Mouse (Mus musculus) heart, embryonic 14.5 days (tissue): ENCODE measurements around the gene Usp3. TPM values are rescaled to one million over a fixed set of nuclear protein-coding genes. Genes with fewer than 3 reads are reported as not detected.

ENCODE experiments used
- ATAC-seq: fragments of 200-750 bp; cut with Nextera tagmentation; 2 replicates; pipeline ENCODE4 v1.8.0; 2017; ENCODE audit warnings: low read depth, moderate TSS enrichment; ENCODE audit not compliant: insufficient number of reproducible peaks, insufficient read depth, low FRiP score
- H3K27ac ChIP-seq, 2 experiments: fragments of 200-500 bp in 1 of 2; fragments of 300-500 bp in 1 of 2; sonication (generic) in 1 of 2; replicated peaks in 1 of 2; 2 replicates each; pipeline ENCODE4 v1.5.1; 2012 to 2014; ENCODE audit warnings: low read depth in 2 of 2, low read length in 2 of 2, control low read depth in 1 of 2, mild to moderate bottlenecking in 1 of 2, mixed read lengths in 1 of 2; ENCODE audit not compliant: control insufficient read depth in 1 of 2, insufficient read depth in 1 of 2
- H3K27me3 ChIP-seq: fragments of 300-500 bp; sonication (generic); 2 replicates; pipeline ENCODE4 v1.6.1; 2014; ENCODE audit warnings: mild to moderate bottlenecking, low read length, control low read depth; ENCODE audit not compliant: control insufficient read depth, insufficient read depth
- H3K36me3 ChIP-seq: fragments of 300-500 bp; sonication (generic); 2 replicates; pipeline ENCODE4 v1.6.1; 2014; ENCODE audit warnings: mild to moderate bottlenecking, control low read depth, low read length, mixed read lengths; ENCODE audit not compliant: control insufficient read depth, insufficient read depth
- H3K4me1 ChIP-seq, 2 experiments: fragments of 200-500 bp in 1 of 2; fragments of 300-500 bp in 1 of 2; sonication (generic) in 1 of 2; 2 replicates each; pipeline ENCODE4 v1.6.1; 2012 to 2014; ENCODE audit warnings: low read length in 2 of 2, control low read depth in 1 of 2, mixed read lengths in 1 of 2; ENCODE audit not compliant: control insufficient read depth in 2 of 2, insufficient read depth in 2 of 2
- H3K4me2 ChIP-seq: fragments of 300-500 bp; sonication (generic); 2 replicates; pipeline ENCODE4 v1.6.1; 2014; ENCODE audit warnings: mild to moderate bottlenecking, low read length
- H3K4me3 ChIP-seq, 2 experiments: fragments of 200-500 bp in 1 of 2; fragments of 300-500 bp in 1 of 2; sonication (generic) in 1 of 2; 2 replicates each; pipeline ENCODE4 v1.5.1; 2012 to 2014; ENCODE audit warnings: low read length in 2 of 2, mild to moderate bottlenecking in 2 of 2, control low read depth in 1 of 2, low read depth in 1 of 2, moderate library complexity in 1 of 2; ENCODE audit not compliant: control insufficient read depth in 1 of 2, insufficient read depth in 1 of 2
- H3K9ac ChIP-seq: fragments of 300-500 bp; sonication (generic); 2 replicates; pipeline ENCODE4 v1.6.1; 2014; ENCODE audit warnings: mild to moderate bottlenecking, low read length
- H3K9me3 ChIP-seq: fragments of 300-500 bp; sonication (generic); 2 replicates; pipeline ENCODE4 v1.6.1; 2016; ENCODE audit warnings: low read length, control low read depth; ENCODE audit not compliant: control insufficient read depth
- WGBS: fragments of 180-500 bp; shearing (Covaris S2); extraction: QIAGEN DNeasy Blood & Tissue Kit; methylation state at CpG from one replicate; pipeline ENCODE4 v1.1.7; 2014; 5-methylcytosine and 5-hydroxymethylcytosine counted together
- polyA plus RNA-seq: library from polyadenylated mRNA; unstranded; fragments of >200 nt; fragmentation: Nextera tagmentation; extraction: Ambion mirVana; gene quantifications from 2 replicates; pipeline ENCODE4 v1.2.1, GENCODE M21; 2014

Gene Usp3
- polyA plus RNA-seq, 1 experiment from 2014 or later: 51.7 TPM

- H3K4me1 ChIP-seq: peaks cover 5 to 6% of the 10 kb centered on the region in 2 experiments; a peak in 3 of 4 replicates
- H3K27ac ChIP-seq: no peak overlapping the region
- 41% methylated on average over 2 of the region's 2 CpGs for WGBS
- H3K27me3 ChIP-seq: no peaks in the 10 kb centered on the region
- no peak overlapping the region for H3K4me2 ChIP-seq
- no peaks in the 10 kb centered on the region for H3K36me3 ChIP-seq
- no peak overlapping the region for H3K9ac ChIP-seq
- no peak overlapping the region for H3K4me3 ChIP-seq
- ATAC-seq: no peak
- no peaks in the 10 kb centered on the region for H3K9me3 ChIP-seq
These were observed 8.1 kb upstream of the Usp3 start for GRCm38 (mm10) chr9:66601006-66601405.

GRCm38 (mm10) chr9:66600551-66600950 is 7.6 kb upstream of the Usp3 start:
- Histone ChIP-seq H3K36me3 (no peaks in the 10 kb centered on the region), H3K9ac (no peak overlapping the region), H3K4me3 (no peak overlapping the region), H3K27me3 (no peaks in the 10 kb centered on the region), H3K27ac (no peak overlapping the region), H3K4me2 (no peak overlapping the region), H3K9me3 (no peaks in the 10 kb centered on the region), H3K4me1 (peaks cover 9% of the 10 kb centered on the region in 2 experiments)
- no peak for ATAC-seq
- 86% methylated on average over 2 of the region's 2 CpGs for WGBS

- no peak overlapping the region for H3K27ac ChIP-seq
- whole genome bisulfite sequencing: 16% methylated on average over 4 of the region's 4 CpGs
- no peak overlapping the region for H3K4me3 ChIP-seq
- H3K4me1 ChIP-seq: peaks cover 5 to 9% of the 10 kb centered on the region in 2 experiments; a peak in 3 of 4 replicates
- no peaks in the 10 kb centered on the region for H3K36me3 ChIP-seq
- no peaks in the 10 kb centered on the region for H3K27me3 ChIP-seq
- H3K9ac ChIP-seq: no peak overlapping the region
- ATAC-seq: no peak
- no peak overlapping the region for H3K4me2 ChIP-seq
- H3K9me3 ChIP-seq: no peaks in the 10 kb centered on the region
These were observed 6.6 kb upstream of the Usp3 start for GRCm38 (mm10) chr9:66599577-66599976.

- no peak overlapping the region for H3K27ac ChIP-seq
- WGBS: 50% methylated on average over 5 of the region's 5 CpGs
- no peak overlapping the region for H3K4me2 ChIP-seq
These were observed 5.7 kb upstream of the Usp3 start for GRCm38 (mm10) chr9:66598636-66599035.

GRCm38 (mm10) chr9:66597480-66598215 is 4.7 kb upstream of the Usp3 start:
- Histone ChIP-seq H3K9ac (no peak overlapping the region), H3K9me3 (no peaks in the 10 kb centered on the region), H3K27ac (no peak overlapping the region), H3K4me1 (peaks cover 11 to 19% of the 10 kb centered on the region in 2 experiments), H3K36me3 (no peaks in the 10 kb centered on the region), H3K4me3 (no peak overlapping the region), H3K4me2 (no peak overlapping the region), H3K27me3 (no peaks in the 10 kb centered on the region)
- 34% methylated on average over 7 of the region's 7 CpGs for WGBS
- no peak for ATAC-seq

More at GRCm38 (mm10) chr9:66598636-66599035, 5.7 kb upstream of the Usp3 start:
- no peaks in the 10 kb centered on the region for H3K27me3 ChIP-seq
- no peak for ATAC-seq
- H3K9me3 ChIP-seq: no peaks in the 10 kb centered on the region
- no peak overlapping the region for H3K9ac ChIP-seq
- peaks cover 11 to 15% of the 10 kb centered on the region in 2 experiments for H3K4me1 ChIP-seq
- H3K4me3 ChIP-seq: no peak overlapping the region
- H3K36me3 ChIP-seq: no peaks in the 10 kb centered on the region

- 43% methylated on average over 6 of the region's 6 CpGs for WGBS
- no peak overlapping the region for H3K4me3 ChIP-seq
- no peak for ATAC-seq
These were observed 4.1 kb upstream of the Usp3 start for GRCm38 (mm10) chr9:66597076-66597475.

GRCm38 (mm10) chr9:66595722-66596675 is 3.1 kb upstream of the Usp3 start:
- no peak overlapping the region; the same call in 1 of the 2 replicates for H3K9ac ChIP-seq
- H3K27me3 ChIP-seq: no peaks in the 10 kb centered on the region
- no peak overlapping the region for H3K4me2 ChIP-seq
- H3K9me3 ChIP-seq: no peaks in the 10 kb centered on the region
- no peak overlapping the region for H3K27ac ChIP-seq
- peaks cover 11 to 25% of the 10 kb centered on the region in 2 experiments for H3K4me1 ChIP-seq
- no peaks in the 10 kb centered on the region for H3K36me3 ChIP-seq
- 58% methylated on average over 5 of the region's 5 CpGs for WGBS
- ATAC-seq: no peak
- H3K4me3 ChIP-seq: no peak overlapping the region

More at GRCm38 (mm10) chr9:66597076-66597475, 4.1 kb upstream of the Usp3 start:
- Histone ChIP-seq H3K4me1 (peaks cover 11 to 19% of the 10 kb centered on the region in 2 experiments), H3K9ac (no peak overlapping the region), H3K27ac (no peak overlapping the region), H3K36me3 (no peaks in the 10 kb centered on the region), H3K4me2 (no peak overlapping the region), H3K9me3 (no peaks in the 10 kb centered on the region), H3K27me3 (no peaks in the 10 kb centered on the region)
